Mouse (Mus musculus): ENCODE data around the gene Pde5a.

DNA sequence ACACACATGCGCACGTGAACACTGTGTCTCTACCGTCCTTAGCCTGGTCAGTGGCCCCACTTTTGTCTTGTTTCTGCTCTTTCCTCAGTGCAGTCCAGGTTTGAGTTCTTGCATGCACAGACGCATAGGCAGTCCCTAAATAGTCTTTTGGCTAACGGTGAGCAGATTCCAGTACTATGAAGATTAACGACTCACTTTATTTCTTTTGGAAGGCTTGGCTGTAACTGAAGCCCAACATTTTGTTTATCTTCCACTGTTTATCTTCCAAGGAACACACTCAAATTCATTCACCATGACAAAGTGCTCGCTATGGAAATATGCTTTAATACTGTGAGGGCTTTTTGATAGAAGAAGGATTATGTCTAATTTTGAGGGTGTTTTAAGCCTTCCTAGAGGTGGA, 43.9 kb upstream of the Pde5a start:
- TF ChIP-seq CTCF (IDR thresholded peaks at IDR 0.05; ENCODE audit: low read depth, low read length) (no peak), POLR2AphosphoS5 (IDR thresholded peaks at IDR 0.05; ENCODE audit: insufficient replicate concordance, low read depth, low read length) (no peak)
